Mouse (Mus musculus): ENCODE data around the gene Gm37240. TPM values are rescaled to one million over a fixed set of nuclear protein-coding genes. Genes with fewer than 3 reads are reported as not detected.

Gm37240 gene
- polyA plus RNA-seq, 1 experiment, result 0.53 TPM

DNA sequence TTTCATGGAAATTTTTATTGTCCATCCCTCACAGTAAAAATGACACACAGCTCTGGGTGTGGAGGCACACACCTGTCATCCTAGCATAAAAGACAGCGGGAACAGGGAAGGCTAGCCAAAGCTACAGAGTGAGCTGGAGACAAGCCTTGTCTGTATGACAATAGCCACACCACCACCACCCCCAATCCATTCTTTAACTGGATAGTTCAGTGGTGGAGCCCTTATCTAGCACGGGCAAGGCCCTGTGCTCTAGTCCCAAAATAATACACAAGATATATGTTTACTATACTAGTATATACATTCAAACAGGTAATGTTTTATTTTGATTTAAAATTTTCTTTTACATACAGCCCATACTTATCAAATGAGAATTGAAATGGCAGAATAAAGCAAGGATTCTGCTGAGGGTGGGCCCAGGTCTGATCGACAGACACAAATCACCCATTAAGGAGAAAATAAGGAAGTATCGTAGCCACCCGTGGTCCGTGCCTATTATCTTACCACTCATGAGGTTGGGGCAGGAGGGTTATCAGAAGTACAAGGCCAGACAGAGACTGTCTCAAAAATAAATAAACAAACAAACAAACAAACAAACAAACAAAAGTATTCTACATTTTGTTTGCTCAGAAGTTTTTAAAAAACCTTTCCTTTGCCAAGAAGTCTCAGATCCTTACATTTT, 1421.4 kb downstream of the Gm37240 start:
- DNase-seq (ENCODE audit: low read depth), result no peak
- TF ChIP-seq CTCF (IDR thresholded peaks at IDR 0.05; ENCODE audit: borderline replicate concordance, extremely low read depth, insufficient read depth, insufficient read length), result no peak
- TF ChIP-seq POLR2A (IDR thresholded peaks at IDR 0.05; ENCODE audit: borderline replicate concordance, extremely low read depth, insufficient read depth, insufficient read length, poor library complexity, severe bottlenecking), result no peak

GRCm38 (mm10) chr3:84461687-84462086, 1425.6 kb downstream of the Gm37240 start:
- DNase-seq (ENCODE audit: low read depth), result no peak
- TF ChIP-seq CTCF (IDR thresholded peaks at IDR 0.05; ENCODE audit: borderline replicate concordance, extremely low read depth, insufficient read depth, insufficient read length), result no peak
- no peak for TF ChIP-seq POLR2A (IDR thresholded peaks at IDR 0.05; ENCODE audit: borderline replicate concordance, extremely low read depth, insufficient read depth, insufficient read length, poor library complexity, severe bottlenecking)

DNA sequence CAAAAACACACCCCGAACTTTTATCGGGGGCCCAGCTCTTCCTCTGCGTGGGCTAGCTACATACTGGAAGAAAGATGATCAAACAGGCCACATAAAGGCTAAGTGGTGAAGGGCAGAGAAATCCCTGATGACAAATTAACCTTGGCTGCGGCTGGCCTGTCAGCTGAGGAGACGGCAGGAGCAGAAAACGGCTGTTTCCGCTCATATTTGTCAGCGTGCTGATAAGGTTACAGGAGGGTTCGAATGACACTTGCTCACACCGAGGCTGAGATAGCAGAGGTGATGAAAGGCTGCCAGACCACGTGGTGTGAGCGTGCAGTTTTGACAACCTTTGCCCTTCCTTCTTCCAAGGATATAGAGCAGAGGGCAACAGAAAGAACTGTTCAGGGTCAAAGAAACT, 1426.4 kb downstream of the Gm37240 start:
- no peak for DNase-seq (ENCODE audit: low read depth)
- TF ChIP-seq POLR2A (IDR thresholded peaks at IDR 0.05; ENCODE audit: borderline replicate concordance, extremely low read depth, insufficient read depth, insufficient read length, poor library complexity, severe bottlenecking) (no peak), CTCF (IDR thresholded peaks at IDR 0.05; ENCODE audit: borderline replicate concordance, extremely low read depth, insufficient read depth, insufficient read length) (no peak)

- DNase-seq (ENCODE audit: low read depth), result no peak
- TF ChIP-seq POLR2A (IDR thresholded peaks at IDR 0.05; ENCODE audit: borderline replicate concordance, extremely low read depth, insufficient read depth, insufficient read length, poor library complexity, severe bottlenecking), result no peak
- no peak for TF ChIP-seq CTCF (IDR thresholded peaks at IDR 0.05; ENCODE audit: borderline replicate concordance, extremely low read depth, insufficient read depth, insufficient read length)
Observed at GRCm38 (mm10) chr3:84460499-84460898, 1426.8 kb downstream of the Gm37240 start.

GRCm38 (mm10) chr3:84455733-84456417, 1431.4 kb downstream of the Gm37240 start:
- no peak for TF ChIP-seq CTCF (IDR thresholded peaks at IDR 0.05; ENCODE audit: borderline replicate concordance, extremely low read depth, insufficient read depth, insufficient read length)
- no peak for TF ChIP-seq POLR2A (IDR thresholded peaks at IDR 0.05; ENCODE audit: borderline replicate concordance, extremely low read depth, insufficient read depth, insufficient read length, poor library complexity, severe bottlenecking)
- no peak for DNase-seq (ENCODE audit: low read depth)

DNA sequence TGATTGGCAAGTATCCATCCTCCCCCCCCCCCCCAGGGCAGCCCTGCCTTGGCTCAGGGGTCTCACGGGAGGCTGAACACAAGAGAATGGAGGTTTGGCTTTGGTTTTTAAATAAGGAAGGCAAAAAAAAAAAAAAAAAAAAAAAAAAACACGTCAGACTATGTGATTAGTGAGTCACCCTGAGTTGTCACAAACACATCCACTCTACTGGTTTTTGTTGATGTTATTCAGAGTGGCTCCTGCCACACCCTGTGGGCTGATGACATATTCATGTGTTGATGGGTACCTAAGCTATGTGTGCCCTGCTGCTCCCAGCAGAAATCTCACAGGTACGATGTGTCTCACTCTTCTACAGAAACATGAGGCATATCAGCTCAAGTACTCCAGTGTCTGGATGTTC, 1436.7 kb downstream of the Gm37240 start:
- TF ChIP-seq CTCF (IDR thresholded peaks at IDR 0.05; ENCODE audit: borderline replicate concordance, extremely low read depth, insufficient read depth, insufficient read length), result no peak
- TF ChIP-seq POLR2A (IDR thresholded peaks at IDR 0.05; ENCODE audit: borderline replicate concordance, extremely low read depth, insufficient read depth, insufficient read length, poor library complexity, severe bottlenecking), result no peak

GRCm38 (mm10) chr3:84449015-84449414, 1438.3 kb downstream of the Gm37240 start:
- no peak for TF ChIP-seq CTCF (IDR thresholded peaks at IDR 0.05; ENCODE audit: borderline replicate concordance, extremely low read depth, insufficient read depth, insufficient read length)
- no peak for DNase-seq (ENCODE audit: low read depth)

More for the DNA sequence above, 1436.7 kb downstream of the Gm37240 start:
- no peak for DNase-seq (ENCODE audit: low read depth)

DNA sequence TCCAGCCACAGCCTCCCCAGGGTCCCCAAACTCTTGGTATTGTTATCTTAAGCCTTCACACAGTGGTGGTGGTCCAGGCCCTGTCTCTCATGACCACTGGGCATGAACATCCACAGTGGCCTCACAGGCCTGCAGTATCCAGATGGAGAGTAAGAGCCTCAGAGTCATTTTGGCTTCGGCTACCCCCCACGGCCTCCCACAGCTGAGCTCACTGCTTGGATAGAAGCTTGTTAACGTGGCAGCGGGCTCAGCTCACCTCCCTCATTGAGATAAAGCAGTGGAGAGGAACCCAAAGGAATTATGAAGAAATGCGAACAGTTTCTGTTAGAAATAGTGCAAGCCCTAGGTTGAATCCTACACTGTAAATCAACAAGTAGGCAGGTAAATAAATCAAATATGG, 1439.5 kb downstream of the Gm37240 start:
- TF ChIP-seq CTCF (IDR thresholded peaks at IDR 0.05; ENCODE audit: borderline replicate concordance, extremely low read depth, insufficient read depth, insufficient read length) (no peak), POLR2A (IDR thresholded peaks at IDR 0.05; ENCODE audit: borderline replicate concordance, extremely low read depth, insufficient read depth, insufficient read length, poor library complexity, severe bottlenecking) (no peak)
- DNase-seq (ENCODE audit: low read depth), result no peak

Other genes starting within 250 kb of the Gm37240 start
- 0.49 and 0.53 TPM in 2 replicates for gene Fam160a1, start 70.2 kb downstream of the Gm37240 start, polyA plus RNA-seq (2012; rRNA removed)
- gene Glt28d2, start within 50 bp of the Gm37240 start, polyA plus RNA-seq (2012; rRNA removed), result 0.10 and 0.18 TPM in 2 replicates
- 13.4 and 19.4 TPM in 2 replicates for gene Sh3d19, start 83.6 kb upstream of the Gm37240 start, polyA plus RNA-seq (2012; rRNA removed)
- gene Prss48, start 115.0 kb upstream of the Gm37240 start, polyA plus RNA-seq (2012; rRNA removed), result not detected in 2 replicates